Mouse (Mus musculus): Measurements from ENCODE around the gene Iars. TPM values are rescaled to one million over a fixed set of nuclear protein-coding genes. Genes with fewer than 3 reads are reported as not detected.

Iars gene
- polyA plus RNA-seq, 1 experiment, result 23.0 TPM

DNA sequence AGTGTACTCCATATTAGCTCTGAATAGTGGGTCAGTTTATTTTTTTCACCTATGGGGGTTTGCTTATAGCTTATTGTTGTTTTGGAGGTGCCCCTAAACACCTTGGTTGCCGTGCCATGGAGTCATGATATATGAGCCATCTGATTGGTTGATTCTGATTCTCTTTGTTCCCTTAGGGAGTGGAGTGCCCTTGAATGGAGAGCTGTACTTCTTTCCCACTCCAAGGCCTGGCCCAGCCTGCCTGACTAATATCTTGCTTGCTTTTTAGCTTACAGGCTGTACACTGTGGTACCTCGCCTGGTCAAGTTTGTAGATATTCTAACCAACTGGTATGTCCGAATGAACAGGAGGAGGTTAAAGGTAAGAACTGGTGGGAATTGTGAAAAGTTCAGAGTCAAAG lies 37.4 kb downstream of the Iars start:
- no peak for DNase-seq
- Histone ChIP-seq H3K27ac (ENCODE audit: control insufficient read depth, insufficient read depth, low read length) (no peak overlapping the region), H3K27me3 (ENCODE audit: control insufficient read depth, insufficient read depth, low read length) (no peaks in the 10 kb centered on the region), H3K36me3 (ENCODE audit: control insufficient read depth, insufficient read depth, low read length) (peaks cover 82% of the 10 kb centered on the region), H3K4me3 (ENCODE audit: control insufficient read depth, insufficient read depth, low read length) (no peak overlapping the region), H3K4me1 (replicated peaks; ENCODE audit: control insufficient read depth, insufficient read depth, low read length) (no peaks in the 10 kb centered on the region)
- 98% methylated on average over 3 of the region's 3 CpGs for WGBS
- no peak for TF ChIP-seq POLR2A (IDR thresholded peaks at IDR 0.05; ENCODE audit: control insufficient read depth, extremely low read depth, insufficient read depth, low read length, poor library complexity)
- TF ChIP-seq CTCF (IDR thresholded peaks at IDR 0.05; ENCODE audit: borderline replicate concordance, control insufficient read depth, extremely low read depth, insufficient read depth, low read length, poor library complexity), result no peak

- Histone ChIP-seq H3K27me3 (ENCODE audit: control insufficient read depth, insufficient read depth, low read length) (no peaks in the 10 kb centered on the region), H3K4me1 (replicated peaks; ENCODE audit: control insufficient read depth, insufficient read depth, low read length) (no peaks in the 10 kb centered on the region), H3K4me3 (ENCODE audit: control insufficient read depth, insufficient read depth, low read length) (no peak overlapping the region), H3K36me3 (ENCODE audit: control insufficient read depth, insufficient read depth, low read length) (peaks cover 33% of the 10 kb centered on the region), H3K27ac (ENCODE audit: control insufficient read depth, insufficient read depth, low read length) (no peak overlapping the region)
- DNase-seq, result no peak
- no peak for TF ChIP-seq POLR2A (IDR thresholded peaks at IDR 0.05; ENCODE audit: control insufficient read depth, extremely low read depth, insufficient read depth, low read length, poor library complexity)
- TF ChIP-seq CTCF (IDR thresholded peaks at IDR 0.05; ENCODE audit: borderline replicate concordance, control insufficient read depth, extremely low read depth, insufficient read depth, low read length, poor library complexity), result no peak
- WGBS, result 96% methylated on average over 2 of the region's 2 CpGs
These were observed 54.5 kb downstream of the Iars start for GRCm38 (mm10) chr13:49736430-49736829.

GRCm38 (mm10) chr13:49738011-49738410 lies 56.1 kb downstream of the Iars start:
- DNase-seq, result no peak
- peaks cover 19% of the 10 kb centered on the region for H3K36me3 ChIP-seq (ENCODE audit: control insufficient read depth, insufficient read depth, low read length)
- H3K4me3 ChIP-seq (ENCODE audit: control insufficient read depth, insufficient read depth, low read length), result no peak overlapping the region
- H3K27ac ChIP-seq (ENCODE audit: control insufficient read depth, insufficient read depth, low read length), result no peak overlapping the region
- TF ChIP-seq POLR2A (IDR thresholded peaks at IDR 0.05; ENCODE audit: control insufficient read depth, extremely low read depth, insufficient read depth, low read length, poor library complexity) (no peak), CTCF (IDR thresholded peaks at IDR 0.05; ENCODE audit: borderline replicate concordance, control insufficient read depth, extremely low read depth, insufficient read depth, low read length, poor library complexity) (no peak)
- H3K27me3 ChIP-seq (ENCODE audit: control insufficient read depth, insufficient read depth, low read length), result no peaks in the 10 kb centered on the region
- 83% methylated on average over 2 of the region's 2 CpGs for WGBS
- no peaks in the 10 kb centered on the region for H3K4me1 ChIP-seq (replicated peaks; ENCODE audit: control insufficient read depth, insufficient read depth, low read length)

DNA sequence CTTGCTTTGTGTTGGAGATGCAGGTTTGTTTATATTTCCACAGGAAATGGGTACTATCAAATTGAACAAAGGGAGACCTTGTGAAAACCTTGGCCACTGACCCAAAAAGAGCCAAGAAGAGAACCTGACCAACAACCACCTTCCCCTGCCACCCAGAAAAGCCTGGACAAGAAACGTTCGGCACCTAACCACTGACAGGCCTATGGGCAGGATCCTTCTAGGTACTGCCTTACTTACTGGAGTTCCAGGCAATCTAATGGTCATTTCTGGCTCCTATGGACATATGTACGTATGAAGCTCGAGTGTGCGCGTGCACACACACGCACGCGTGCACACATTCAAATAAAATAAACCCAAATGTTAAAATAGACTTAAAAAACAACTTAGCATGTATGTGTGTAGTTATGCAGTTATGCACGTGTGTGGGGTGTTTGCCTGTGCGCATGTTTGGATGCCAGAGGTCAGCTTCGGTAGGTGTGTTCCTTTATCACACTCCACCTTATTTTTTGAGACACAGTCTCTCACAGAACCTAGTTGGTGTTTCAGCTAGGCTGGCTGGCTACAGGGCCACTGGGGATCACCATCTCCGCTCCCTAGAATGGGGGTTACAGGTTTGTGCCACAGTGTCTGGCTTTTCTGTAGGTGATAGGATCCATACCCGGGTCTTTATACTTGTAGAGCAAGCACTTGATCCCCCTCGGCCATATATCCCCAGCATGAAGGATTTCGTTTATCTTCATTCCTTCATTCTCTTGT lies 59.6 kb downstream of the Iars start:
- WGBS, result 96% methylated on average over 16 of the region's 16 CpGs
- no peak for DNase-seq
- Histone ChIP-seq H3K4me3 (ENCODE audit: control insufficient read depth, insufficient read depth, low read length) (no peak overlapping the region), H3K27me3 (ENCODE audit: control insufficient read depth, insufficient read depth, low read length) (no peaks in the 10 kb centered on the region), H3K36me3 (ENCODE audit: control insufficient read depth, insufficient read depth, low read length) (no peaks in the 10 kb centered on the region), H3K4me1 (replicated peaks; ENCODE audit: control insufficient read depth, insufficient read depth, low read length) (no peaks in the 10 kb centered on the region), H3K27ac (ENCODE audit: control insufficient read depth, insufficient read depth, low read length) (no peak overlapping the region)
- no peak for TF ChIP-seq POLR2A (IDR thresholded peaks at IDR 0.05; ENCODE audit: control insufficient read depth, extremely low read depth, insufficient read depth, low read length, poor library complexity)
- TF ChIP-seq CTCF (IDR thresholded peaks at IDR 0.05; ENCODE audit: borderline replicate concordance, control insufficient read depth, extremely low read depth, insufficient read depth, low read length, poor library complexity), result no peak

GRCm38 (mm10) chr13:49756591-49756990 lies 74.7 kb downstream of the Iars start:
- Histone ChIP-seq H3K27ac (ENCODE audit: control insufficient read depth, insufficient read depth, low read length) (no peak overlapping the region), H3K4me3 (ENCODE audit: control insufficient read depth, insufficient read depth, low read length) (no peak overlapping the region), H3K27me3 (ENCODE audit: control insufficient read depth, insufficient read depth, low read length) (no peaks in the 10 kb centered on the region), H3K4me1 (replicated peaks; ENCODE audit: control insufficient read depth, insufficient read depth, low read length) (no peaks in the 10 kb centered on the region), H3K36me3 (ENCODE audit: control insufficient read depth, insufficient read depth, low read length) (no peaks in the 10 kb centered on the region)
- WGBS, result 90% methylated on average over 9 of the region's 9 CpGs
- TF ChIP-seq POLR2A (IDR thresholded peaks at IDR 0.05; ENCODE audit: control insufficient read depth, extremely low read depth, insufficient read depth, low read length, poor library complexity) (no peak), CTCF (IDR thresholded peaks at IDR 0.05; ENCODE audit: borderline replicate concordance, control insufficient read depth, extremely low read depth, insufficient read depth, low read length, poor library complexity) (no peak)
- DNase-seq, result no peak

GRCm38 (mm10) chr13:49757966-49758365 lies 76.1 kb downstream of the Iars start:
- TF ChIP-seq POLR2A (IDR thresholded peaks at IDR 0.05; ENCODE audit: control insufficient read depth, extremely low read depth, insufficient read depth, low read length, poor library complexity), result no peak
- TF ChIP-seq CTCF (IDR thresholded peaks at IDR 0.05; ENCODE audit: borderline replicate concordance, control insufficient read depth, extremely low read depth, insufficient read depth, low read length, poor library complexity), result no peak
- Histone ChIP-seq H3K27ac (ENCODE audit: control insufficient read depth, insufficient read depth, low read length) (no peak overlapping the region), H3K4me3 (ENCODE audit: control insufficient read depth, insufficient read depth, low read length) (no peak overlapping the region), H3K36me3 (ENCODE audit: control insufficient read depth, insufficient read depth, low read length) (no peaks in the 10 kb centered on the region), H3K4me1 (replicated peaks; ENCODE audit: control insufficient read depth, insufficient read depth, low read length) (no peaks in the 10 kb centered on the region), H3K27me3 (ENCODE audit: control insufficient read depth, insufficient read depth, low read length) (no peaks in the 10 kb centered on the region)
- DNase-seq, result no peak
- WGBS, result 86% methylated on average over 4 of the region's 4 CpGs

Data from thymus, adult 2 months (tissue).